In the genomic region with DNA sequence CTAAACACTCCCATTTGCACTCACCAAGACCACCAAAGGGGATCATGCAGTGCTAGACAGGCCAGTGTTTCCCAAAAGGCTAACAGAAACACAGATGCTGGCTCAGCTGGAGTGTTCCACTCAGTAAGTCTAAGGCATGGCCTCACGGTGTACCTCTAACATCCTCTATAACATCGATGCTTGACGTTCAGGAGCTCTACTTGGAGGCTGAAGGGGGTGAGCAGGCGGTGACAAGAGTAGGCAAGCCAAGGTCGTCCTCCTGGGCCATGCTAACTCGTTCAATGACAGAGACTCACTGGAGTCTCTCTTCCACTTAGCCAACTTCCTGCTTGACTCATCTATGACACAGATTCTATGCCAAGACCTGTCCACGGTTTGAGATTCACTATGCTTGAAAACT, we compare ENCODE assay signal across 23 mouse cellular contexts.
A peak's percentile ranks its signal among the peaks of the same experiment; 100 is the strongest.
DNase-seq lines count a peak whose midpoint lies in the region; ATAC-seq and TF ChIP-seq lines count a peak whose summit lies in the region.
"Had no signal": no experiment of that assay in that cellular context is flagged by ENCODE, and none has a peak within 500 bp of the region (broad histone marks: within the 10 kb centered on the region; RNA-seq: fewer than 3 reads in every experiment).

No protein-coding gene starts in this region.

- no peak for DNase-seq in heart, postnatal 0 days (ENCODE audit: low spot score)
- no peak for DNase-seq in heart, postnatal 36 days
- DNase-seq in 3T3-L1 (ENCODE audit: low read depth, low spot score) (peak; percentile 30), CH12.LX (ENCODE audit: extremely low read depth) (no peak)
- DNase-seq in adrenal gland, postnatal 14 days = peak; percentile 58
- no peak for DNase-seq in frontal cortex, postnatal 10 days (ENCODE audit: low spot score in 2 of 2)
- DNase-seq in right cerebral cortex, postnatal 25 days = no peak
- DNase-seq: cerebellum, adult 9-11 months; gastrocnemius, postnatal 25 days; midbrain, embryonic 14.5 days; spleen, adult 18-20 months; thymus, adult 18-20 months had no signal

- H3K4me3 ChIP-seq in heart, postnatal 0 days (ENCODE audit: low read depth, low read length) = no peak overlapping the region
- no peak overlapping the region for H3K4me3 ChIP-seq in CH12.LX (replicated peaks in 1 of 3; ENCODE audit: low read depth in 2 of 3, low read length in 2 of 3, poor library complexity in 1 of 3)
- H3K4me3 ChIP-seq: embryonic facial prominence, embryonic 12.5 days; hindbrain, embryonic 13.5 days; intestine, embryonic 15.5 days; kidney, embryonic 15.5 days; layer of hippocampus, adult 2 months; limb, embryonic 15.5 days; liver, embryonic 15.5 days; megakaryocyte, embryonic 14.5 days had no signal

- H3K4me2 ChIP-seq in heart, postnatal 0 days (ENCODE audit: low read depth, low read length) = no peak overlapping the region
- H3K4me2 ChIP-seq in CH12.LX (ENCODE audit: insufficient read depth, low read depth, poor library complexity, severe bottlenecking) = no peak overlapping the region
- H3K4me2 ChIP-seq: embryonic facial prominence, embryonic 12.5 days; heart, embryonic 11.5 days; hindbrain, embryonic 13.5 days; intestine, embryonic 15.5 days; kidney, embryonic 15.5 days; limb, embryonic 15.5 days; liver, embryonic 15.5 days had no signal

- ATAC-seq in heart, postnatal 0 days (ENCODE audit: insufficient read depth, low read depth) = peak; percentile 44; the same call in 1 of the 2 replicates
- ATAC-seq in erythroblast, adult 5-6 weeks (replicated peaks; ENCODE audit: low FRiP score, poor library complexity, severe bottlenecking) = no peak
- ATAC-seq: forebrain, embryonic 14.5 days; intestine, embryonic 15.5 days had no signal

- no peaks in the 10 kb centered on the region for H3K4me1 ChIP-seq in heart, postnatal 0 days (ENCODE audit: control insufficient read depth, insufficient read depth)
- peaks cover 4 to 5% of the 10 kb centered on the region in 2 experiments for H3K4me1 ChIP-seq in CH12.LX (ENCODE audit: control insufficient read depth in 1 of 2, insufficient read depth in 2 of 2)

- dilution Hi-C loops in CH12.LX (cut with MboI; ENCODE audit: extremely low pct_ligation_motif_present, extremely low pct_unique_long_range_greater_than_20kb, low sequenced_read_pairs) = no loop called here

- WGBS in heart, postnatal 0 days = 37% methylated on average over 7 of the region's 7 CpGs

- no peak for TF ChIP-seq EP300 in heart, postnatal 0 days (IDR thresholded peaks at IDR 0.05; ENCODE audit: low read depth)
- TF ChIP-seq EP300 in CH12.LX (IDR thresholded peaks at IDR 0.05; ENCODE audit: low read length) = no peak

- TF ChIP-seq RAD21 in CH12.LX (IDR thresholded peaks at IDR 0.05; ENCODE audit: low read depth, low read length) = no peak

- in situ Hi-C loops in CH12.LX (cut with MboI; ENCODE audit: low pct_ligation_motif_present, low pct_unique_long_range_greater_than_20kb, low sequenced_read_pairs) = no loop called here

- H3K9ac ChIP-seq in heart, postnatal 0 days (replicated peaks; ENCODE audit: low read depth, low read length) = no peak overlapping the region
- H3K9ac ChIP-seq in CH12.LX (ENCODE audit: insufficient read depth, low read depth) = no peak overlapping the region
- H3K9ac ChIP-seq: embryonic facial prominence, embryonic 12.5 days; hindbrain, embryonic 13.5 days; intestine, embryonic 15.5 days; kidney, embryonic 15.5 days; limb, embryonic 15.5 days; liver, embryonic 15.5 days had no signal

- no peaks in the 10 kb centered on the region for H3K9me3 ChIP-seq in heart, postnatal 0 days (replicated peaks; ENCODE audit: control insufficient read depth, low read length)
- no peaks in the 10 kb centered on the region for H3K9me3 ChIP-seq in CH12.LX (replicated peaks; ENCODE audit: low read length)
- H3K9me3 ChIP-seq: embryonic facial prominence, embryonic 12.5 days; hindbrain, embryonic 13.5 days; intestine, embryonic 15.5 days; kidney, embryonic 15.5 days; limb, embryonic 15.5 days; liver, embryonic 15.5 days had no signal

- no peak overlapping the region for H3K27ac ChIP-seq in heart, postnatal 0 days (ENCODE audit: low read depth)
- no peak overlapping the region for H3K27ac ChIP-seq in CH12.LX (ENCODE audit: insufficient read depth, low read depth)
- H3K27ac ChIP-seq: embryonic facial prominence, embryonic 12.5 days; hindbrain, embryonic 13.5 days; intestine, embryonic 15.5 days; kidney, embryonic 15.5 days; layer of hippocampus, adult 2 months; limb, embryonic 15.5 days; liver, embryonic 15.5 days had no signal

- intact Hi-C loops in heart, postnatal 36 days (cut with DNase I) = loop anchor here (2.0 to 5.0 kb wide), 4 partner anchors 34 to 235 kb away; no protein-coding TSS in a partner anchor

- TF ChIP-seq CTCF in heart, postnatal 0 days (IDR thresholded peaks at IDR 0.05; ENCODE audit: low read depth) = no peak
- TF ChIP-seq CTCF in CH12.LX (conservative IDR thresholded peaks at IDR 0.05 in 1 of 2, IDR thresholded peaks at IDR 0.05 in 1 of 2; ENCODE audit: low read depth in 2 of 2, low read length in 2 of 2) = no peak

- no peaks in the 10 kb centered on the region for H3K79me2 ChIP-seq in CH12.LX (replicated peaks; ENCODE audit: control insufficient read depth, extremely low read depth, insufficient read depth, poor library complexity, severe bottlenecking)

- no peak for TF ChIP-seq POLR2A in CH12.LX (IDR thresholded peaks at IDR 0.05; ENCODE audit: low read depth, low read length)

- H3K27me3 ChIP-seq in heart, postnatal 0 days (ENCODE audit: control insufficient read depth, insufficient read depth, low read length) = no peaks in the 10 kb centered on the region
- no peaks in the 10 kb centered on the region for H3K27me3 ChIP-seq in CH12.LX (replicated peaks)
- H3K27me3 ChIP-seq: embryonic facial prominence, embryonic 12.5 days; intestine, embryonic 15.5 days; kidney, embryonic 15.5 days; liver, embryonic 15.5 days; megakaryocyte, embryonic 14.5 days had no signal

- H3K36me3 ChIP-seq in heart, postnatal 0 days (replicated peaks; ENCODE audit: control insufficient read depth, insufficient read depth, low read length) = no peaks in the 10 kb centered on the region
- H3K36me3 ChIP-seq in CH12.LX (replicated peaks in 1 of 2; ENCODE audit: control insufficient read depth in 1 of 2, insufficient read depth in 1 of 2, low read length in 1 of 2) = no peaks in the 10 kb centered on the region
- H3K36me3 ChIP-seq: embryonic facial prominence, embryonic 12.5 days; hindbrain, embryonic 13.5 days; intestine, embryonic 15.5 days; kidney, embryonic 15.5 days; limb, embryonic 15.5 days; liver, embryonic 15.5 days had no signal

TF ChIP-seq in CH12.LX, 34 proteins besides CTCF, POLR2A, EP300 and RAD21:
- TF ChIP-seq ELF1 (IDR thresholded peaks at IDR 0.05; ENCODE audit: low read depth, low read length) (0 out of 2 replicates have a peak, but pooled peaks have one; percentile 24), ZNF384 (IDR thresholded peaks at IDR 0.05; ENCODE audit: low read depth, low read length) (no peak), MXI1 (IDR thresholded peaks at IDR 0.05; ENCODE audit: low read depth, low read length) (no peak), USF2 (conservative IDR thresholded peaks at IDR 0.05; ENCODE audit: low read depth, low read length) (no peak)

Comparison
In these comparisons a context has a peak if more than half of its experiments do, and no peak if none do; other contexts are left out.
1. DNase-seq: peak in 3T3-L1 (single experiment) and adrenal gland, postnatal 14 days (single experiment); none in heart, postnatal 0 days (single experiment), heart, postnatal 36 days (0 of 2), CH12.LX (single experiment), frontal cortex, postnatal 10 days (0 of 2) and right cerebral cortex, postnatal 25 days (single experiment).